10 mouse cellular contexts compared by ENCODE assay signal in the genomic region with DNA sequence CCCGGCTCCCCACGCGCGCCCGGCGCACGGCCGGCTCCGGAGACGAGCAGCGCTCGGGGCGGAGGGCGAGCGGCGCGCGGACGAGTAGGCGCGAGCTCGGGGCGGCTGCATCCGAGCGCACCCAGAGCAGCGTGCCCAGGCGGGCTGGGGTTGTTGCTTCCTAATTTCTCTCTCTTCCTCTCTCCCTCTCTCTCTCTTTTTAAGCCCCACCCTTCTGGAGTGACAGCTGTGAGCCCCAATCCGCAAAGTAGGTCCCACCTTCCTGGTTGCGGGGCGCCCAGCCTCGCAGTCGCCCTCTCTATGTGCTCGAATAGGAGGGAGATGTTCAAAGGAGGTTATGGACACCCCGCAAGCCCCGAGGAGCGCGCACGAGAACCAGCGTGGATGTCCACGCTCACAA. TPM values are rescaled to one million over a fixed set of nuclear protein-coding genes. Genes with fewer than 3 reads are reported as not detected.
DNase-seq lines count a peak whose midpoint lies in the region; ATAC-seq and TF ChIP-seq lines count a peak whose summit lies in the region.
"Had no signal": no experiment of that assay in that cellular context is flagged by ENCODE, and none has a peak within 500 bp of the region (broad histone marks: within the 10 kb centered on the region; RNA-seq: fewer than 3 reads in every experiment).

Tmem132d (minus strand) TSS at position 162 of the 400 bp plus-strand sequence.

- peak within 1 kb of the TSS; percentile 33 for H3K4me3 ChIP-seq in liver, embryonic 11.5 days (ENCODE audit: low read depth, low read length)
- no peak within 1 kb of the TSS for H3K4me3 ChIP-seq in liver, postnatal 0 days (ENCODE audit: low read depth, low read length)
- H3K4me3 ChIP-seq: liver, embryonic 13.5 days had no signal

- ATAC-seq in liver, embryonic 11.5 days (replicated peaks; ENCODE audit: low FRiP score): no peak
- no peak for ATAC-seq in liver, postnatal 0 days
- no peak for ATAC-seq in megakaryocyte progenitor cell, adult 5-6 weeks (replicated peaks; ENCODE audit: poor library complexity)
- ATAC-seq: Patski had no signal

- no peak within 1 kb of the TSS for H3K9ac ChIP-seq in liver, embryonic 11.5 days (ENCODE audit: low read depth, low read length)
- H3K9ac ChIP-seq in liver, postnatal 0 days (replicated peaks): no peak within 1 kb of the TSS
- H3K9ac ChIP-seq: liver, embryonic 13.5 days had no signal

- 2% methylated on average over 34 of the region's 40 CpGs for WGBS in liver, embryonic 11.5 days
- WGBS in liver, postnatal 0 days (ENCODE audit: insufficient replicate concordance): 2% methylated on average over 27 of the region's 40 CpGs

- no peak for TF ChIP-seq CTCF in liver, postnatal 0 days (IDR thresholded peaks at IDR 0.05; ENCODE audit: low read depth)

- no peaks in the 10 kb centered on the region for H3K36me3 ChIP-seq in liver, embryonic 11.5 days (ENCODE audit: control insufficient read depth, insufficient read depth, low read length)
- no peaks in the 10 kb centered on the region for H3K36me3 ChIP-seq in liver, postnatal 0 days (replicated peaks; ENCODE audit: insufficient read depth, low read length)
- H3K36me3 ChIP-seq: liver, embryonic 13.5 days had no signal

- H3K9me3 ChIP-seq in liver, embryonic 11.5 days (ENCODE audit: control insufficient read depth, low read length): no peaks in the 10 kb centered on the region
- no peaks in the 10 kb centered on the region for H3K9me3 ChIP-seq in liver, postnatal 0 days (ENCODE audit: low read length)
- H3K9me3 ChIP-seq: liver, embryonic 13.5 days had no signal

- TF ChIP-seq EP300 in liver, postnatal 0 days (IDR thresholded peaks at IDR 0.05; ENCODE audit: low read depth): no peak

- intact Hi-C loops in left cerebral cortex, postnatal 14 days (cut with DNase I): loop anchor here (10.0 kb wide), 1 partner anchor 468 kb away; no protein-coding TSS in a partner anchor

- H3K4me1 ChIP-seq in liver, embryonic 11.5 days (replicated peaks; ENCODE audit: control insufficient read depth, insufficient read depth, low read length): no peaks in the 10 kb centered on the region
- no peaks in the 10 kb centered on the region for H3K4me1 ChIP-seq in liver, postnatal 0 days (ENCODE audit: insufficient read depth)
- H3K4me1 ChIP-seq: liver, embryonic 13.5 days had no signal

- peak within 1 kb of the TSS; percentile 51 for H3K4me2 ChIP-seq in liver, embryonic 11.5 days
- no peak within 1 kb of the TSS for H3K4me2 ChIP-seq in liver, postnatal 0 days (ENCODE audit: low read depth, low read length)
- H3K4me2 ChIP-seq: liver, embryonic 13.5 days had no signal

- peaks cover 38% of the 10 kb centered on the region for H3K27me3 ChIP-seq in liver, embryonic 11.5 days (replicated peaks; ENCODE audit: control insufficient read depth, insufficient read depth, low read length)
- peaks cover 10% of the 10 kb centered on the region for H3K27me3 ChIP-seq in liver, postnatal 0 days (ENCODE audit: insufficient read depth, low read length)
- H3K27me3 ChIP-seq: Patski had no signal

- DNase-seq in liver, embryonic 11.5 days (ENCODE audit: low spot score): no peak
- no peak for DNase-seq in liver, postnatal 0 days
- peak; percentile 44 to 61 for DNase-seq in frontal cortex, postnatal 25 days (ENCODE audit: low spot score in 2 of 2)
- peak; percentile 78 to 80 for DNase-seq in left cerebral cortex, postnatal 14 days (ENCODE audit: low spot score in 2 of 2)
- peak; percentile 45 for DNase-seq in neural tube, embryonic 10.5 days (ENCODE audit: extremely low spot score, low spot score)
- DNase-seq in gastrocnemius, adult 8-10 months (ENCODE audit: low spot score in 2 of 2): no peak
- no peak for DNase-seq in T-cell, adult 2 months (ENCODE audit: low spot score)
- DNase-seq: liver, embryonic 13.5 days had no signal

- no peak within 1 kb of the TSS for H3K27ac ChIP-seq in liver, embryonic 11.5 days (ENCODE audit: low read depth, low read length)
- no peak within 1 kb of the TSS for H3K27ac ChIP-seq in liver, postnatal 0 days (ENCODE audit: low read depth)
- H3K27ac ChIP-seq: liver, embryonic 13.5 days had no signal

RNA-seq across cellular contexts. Expression of gene Tmem132d, which starts in this region (rescaled TPM):
- 0.09 TPM in 1 of 2 replicates, not detected in the other for polyA plus RNA-seq in liver, embryonic 11.5 days (2014; fragmentation: Nextera tagmentation; extraction: Ambion mirVana)
- polyA plus RNA-seq in liver, postnatal 0 days (2015; fragmentation: Nextera tagmentation; extraction: Ambion mirVana): not detected in 2 replicates
- 10 to 100 TPM; 42.1 to 47.8 TPM for total RNA-seq in left cerebral cortex, postnatal 14 days (2021)
- under 1 TPM in 1 of 4 experiments, not detected in 3; 0.13 TPM for total RNA-seq in gastrocnemius, adult 8-10 months (2022)
- 0.02 TPM in 1 of 2 replicates, not detected in the other for total RNA-seq in megakaryocyte progenitor cell, adult 5-6 weeks (2015)
- total RNA-seq in megakaryocyte progenitor cell, adult 5-6 weeks (2017): not detected in 2 replicates
- polyA plus RNA-seq: Patski had no signal

Comparison
In these comparisons a context has a peak if more than half of its experiments do, and no peak if none do; other contexts are left out.
1. RNA of gene Tmem132d (total RNA-seq): 42.1 to 47.8 TPM in left cerebral cortex, postnatal 14 days; 0.13 TPM in gastrocnemius, adult 8-10 months and 0.02 TPM in megakaryocyte progenitor cell, adult 5-6 weeks; every median in the first group is over 10 times any median in the second.
2. DNase-seq: peak in frontal cortex, postnatal 25 days (2 of 2), left cerebral cortex, postnatal 14 days (2 of 2) and neural tube, embryonic 10.5 days (single experiment); none in liver, embryonic 11.5 days (single experiment), liver, postnatal 0 days (single experiment), gastrocnemius, adult 8-10 months (0 of 2) and T-cell, adult 2 months (single experiment).